Mouse (Mus musculus) olfactory bulb, adult 2 months (tissue): ENCODE measurements around the gene Asxl1.

Experiments
- CTCF ChIP-seq: fragments of 200-500 bp; IDR thresholded peaks from 2 replicates; pipeline ENCODE4 v1.5.1; 2012; ENCODE audit warnings: low read depth, mild to moderate bottlenecking, low read length, moderate library complexity; ENCODE audit not compliant: insufficient read depth
- POLR2A ChIP-seq: fragments of 200-500 bp; IDR thresholded peaks from 2 replicates; pipeline ENCODE4 v1.6.1; 2012; ENCODE audit warnings: mild to moderate bottlenecking, low read depth, low read length, moderate library complexity; ENCODE audit not compliant: insufficient read depth

DNA sequence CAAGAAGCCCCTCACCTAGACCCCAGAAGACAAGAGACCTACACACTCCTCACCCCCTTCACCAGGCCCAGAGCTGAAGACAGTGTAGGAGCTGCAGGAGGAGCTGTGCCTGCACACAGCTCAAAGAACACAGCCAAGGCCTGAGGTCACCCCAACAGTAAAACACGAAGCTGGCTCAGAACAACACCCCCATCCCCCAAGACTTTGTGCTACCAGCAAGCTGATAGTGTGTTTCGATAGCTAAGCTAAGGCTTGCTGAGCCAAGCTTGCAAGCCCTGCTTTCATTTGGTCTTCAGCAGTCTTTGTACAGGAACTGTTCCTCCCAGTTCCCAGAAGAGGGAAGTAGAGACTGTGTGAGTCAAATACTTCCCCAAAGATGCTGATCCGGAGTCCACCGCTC is 46.8 kb upstream of the Asxl1 start:
- TF ChIP-seq CTCF: no peak
- TF ChIP-seq POLR2A: no peak
